Mouse (Mus musculus) erythroblast, embryonic 14.5 days (primary cell): ENCODE data around the gene Ctf2.

Source experiments
- GATA1 ChIP-seq: IDR thresholded peaks from 2 replicates; pipeline ENCODE4 v1.6.1; 2012; ENCODE audit warnings: low read length, inconsistent platforms, mixed read lengths
- TAL1 ChIP-seq: IDR thresholded peaks from 3 replicates; pipeline ENCODE4 v1.6.1; 2012; ENCODE audit warnings: low read length, inconsistent platforms, mixed read lengths

DNA sequence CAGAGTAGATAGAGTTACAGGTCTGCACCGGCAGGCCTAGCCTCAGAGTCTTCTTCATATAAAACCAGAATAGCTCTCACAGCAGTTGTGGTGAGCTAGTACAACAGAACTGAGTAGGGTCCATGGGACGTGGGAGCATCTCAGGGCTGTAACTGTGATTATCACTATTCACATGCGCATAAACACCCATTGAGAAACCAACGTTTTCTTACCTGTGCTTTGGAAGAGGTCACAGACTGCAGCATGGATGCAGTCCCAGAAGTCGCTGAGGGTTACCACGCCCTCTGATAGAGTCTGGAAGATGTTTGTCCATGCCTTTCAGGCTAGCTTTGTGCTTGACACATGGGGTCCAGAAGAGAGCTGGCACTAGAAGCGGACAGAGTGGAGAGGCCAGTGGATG lies 21.8 kb upstream of the Ctf2 start:
- no peak for TF ChIP-seq GATA1
- TF ChIP-seq TAL1 = no peak
